Mouse (Mus musculus) cortical plate, adult 2 months (tissue): ENCODE data around the gene Selenon. TPM values are rescaled to one million over a fixed set of nuclear protein-coding genes. Genes with fewer than 3 reads are reported as not detected.

Experiments
- H3K27ac ChIP-seq: fragments of 200-500 bp; 2 replicates; pipeline ENCODE4 v1.5.1; 2012; ENCODE audit warnings: low read length, control low read depth, inconsistent platforms; ENCODE audit not compliant: insufficient read depth
- H3K4me1 ChIP-seq: fragments of 200-500 bp; 2 replicates; pipeline ENCODE4 v1.6.1; 2011; ENCODE audit warnings: low read length; ENCODE audit not compliant: control insufficient read depth, insufficient read depth
- H3K4me3 ChIP-seq: fragments of 200-500 bp; 2 replicates; pipeline ENCODE4 v1.5.1; 2011; ENCODE audit warnings: mild to moderate bottlenecking, low read length, control low read depth; ENCODE audit not compliant: insufficient read depth
- CTCF ChIP-seq: fragments of 200-500 bp; IDR thresholded peaks from 2 replicates; pipeline ENCODE4 v1.5.1; 2011; ENCODE audit warnings: mild to moderate bottlenecking, control low read depth, low read length; ENCODE audit not compliant: insufficient read depth; ENCODE audit errors: extremely low read depth
- POLR2A ChIP-seq: fragments of 200-500 bp; IDR thresholded peaks from 2 replicates; pipeline ENCODE4 v1.6.1; 2011; ENCODE audit warnings: mild to moderate bottlenecking, low read length, control low read depth; ENCODE audit not compliant: insufficient read depth; ENCODE audit errors: extremely low read depth
- polyA plus RNA-seq: library from polyadenylated mRNA; depleted of rRNA; stranded (reverse); fragments of >200 nt; gene quantifications from 2 replicates; pipeline ENCODE4 v1.2.3, GENCODE M21; 2012

Gene Selenon
- polyA plus RNA-seq, 1 experiment, result 19.0 TPM

- no peak for TF ChIP-seq POLR2A
- 0 out of 2 replicates have a peak, but pooled peaks have one; percentile 3 for TF ChIP-seq CTCF
- Histone ChIP-seq H3K27ac (no peak overlapping the region), H3K4me3 (no peak overlapping the region), H3K4me1 (peaks cover 2% of the 10 kb centered on the region; the same call in 1 of the 2 replicates)
These were observed 2.1 kb downstream of the Selenon start for GRCm38 (mm10) chr4:134549899-134550298.

DNA sequence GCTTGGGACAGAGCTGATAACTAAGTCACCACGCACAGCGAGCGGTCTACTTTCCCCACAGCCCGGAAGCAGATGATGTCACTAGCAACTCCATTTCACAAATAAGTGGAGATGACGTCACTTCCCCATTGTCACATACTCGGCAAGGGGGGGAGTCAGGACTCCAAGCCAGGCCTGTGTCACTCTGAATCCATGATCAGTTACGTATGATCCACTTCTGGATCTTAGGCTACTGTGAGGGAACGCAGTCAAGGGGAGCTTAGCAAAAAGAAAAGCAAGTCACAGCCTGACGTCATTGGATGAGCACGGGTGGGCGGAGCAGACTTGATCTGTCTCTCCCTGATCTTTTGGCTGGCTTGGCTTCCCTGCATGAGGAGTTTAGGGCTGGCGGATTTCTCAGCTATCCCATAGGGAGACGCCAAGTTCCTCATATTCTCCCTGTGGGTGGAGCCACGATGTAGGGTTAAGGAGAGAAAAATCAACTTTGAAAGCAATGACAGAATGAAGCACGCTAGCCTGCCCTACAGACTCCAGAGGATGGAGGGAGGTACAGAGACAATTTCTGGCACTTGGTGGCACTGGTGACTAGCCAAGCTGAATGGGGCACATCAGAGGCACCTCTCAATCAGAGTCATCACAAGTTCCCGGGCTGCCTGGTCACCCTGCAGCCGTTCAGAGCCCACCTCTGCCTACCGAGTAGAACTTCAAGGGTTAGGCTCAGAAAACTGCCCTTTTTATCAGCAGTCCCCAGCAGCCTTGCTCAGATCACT is 3.6 kb downstream of the Selenon start:
- Histone ChIP-seq H3K4me1 (peaks cover 2% of the 10 kb centered on the region; the same call in 1 of the 2 replicates), H3K4me3 (no peak overlapping the region), H3K27ac (no peak overlapping the region)
- 0 out of 2 replicates have a peak, but pooled peaks have one; percentile 7 for TF ChIP-seq CTCF
- no peak for TF ChIP-seq POLR2A

GRCm38 (mm10) chr4:134546814-134547705 is 4.9 kb downstream of the Selenon start:
- no peak overlapping the region for H3K4me3 ChIP-seq
- TF ChIP-seq POLR2A, result no peak
- TF ChIP-seq CTCF, result no peak
- no peak overlapping the region for H3K27ac ChIP-seq
- H3K4me1 ChIP-seq, result no peaks in the 10 kb centered on the region

GRCm38 (mm10) chr4:134543261-134543660 is 8.7 kb downstream of the Selenon start:
- no peak overlapping the region for H3K4me3 ChIP-seq
- TF ChIP-seq CTCF (peak; percentile 92), POLR2A (no peak)
- H3K27ac ChIP-seq, result no peak overlapping the region
- no peaks in the 10 kb centered on the region for H3K4me1 ChIP-seq

DNA sequence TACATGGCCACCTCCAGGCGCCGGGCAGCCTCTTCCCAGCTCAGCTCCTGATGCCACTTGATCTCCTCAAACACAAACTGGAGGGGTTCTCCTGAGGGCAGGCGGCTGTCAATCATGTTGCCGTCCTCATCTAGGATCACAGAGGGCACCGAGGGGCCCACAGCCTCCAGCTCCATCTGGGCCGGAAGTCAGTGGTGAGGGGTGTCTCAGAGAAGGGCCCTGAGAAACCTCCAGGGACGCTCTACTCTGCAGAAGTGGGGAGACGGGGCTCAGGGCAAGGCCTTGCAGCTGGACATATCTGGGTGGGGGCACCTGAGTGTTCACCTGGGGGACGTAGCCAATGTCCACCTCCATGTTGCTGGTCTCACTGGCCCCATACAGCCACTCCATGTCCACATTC is 9.2 kb downstream of the Selenon start:
- Histone ChIP-seq H3K27ac (no peak overlapping the region), H3K4me3 (no peak overlapping the region), H3K4me1 (no peaks in the 10 kb centered on the region)
- no peak for TF ChIP-seq POLR2A
- no peak for TF ChIP-seq CTCF

- no peak overlapping the region for H3K4me3 ChIP-seq
- no peak for TF ChIP-seq CTCF
- no peak for TF ChIP-seq POLR2A
- H3K4me1 ChIP-seq, result peaks cover 5% of the 10 kb centered on the region
- no peak overlapping the region for H3K27ac ChIP-seq
These were observed 12.9 kb downstream of the Selenon start for GRCm38 (mm10) chr4:134538997-134539580.

DNA sequence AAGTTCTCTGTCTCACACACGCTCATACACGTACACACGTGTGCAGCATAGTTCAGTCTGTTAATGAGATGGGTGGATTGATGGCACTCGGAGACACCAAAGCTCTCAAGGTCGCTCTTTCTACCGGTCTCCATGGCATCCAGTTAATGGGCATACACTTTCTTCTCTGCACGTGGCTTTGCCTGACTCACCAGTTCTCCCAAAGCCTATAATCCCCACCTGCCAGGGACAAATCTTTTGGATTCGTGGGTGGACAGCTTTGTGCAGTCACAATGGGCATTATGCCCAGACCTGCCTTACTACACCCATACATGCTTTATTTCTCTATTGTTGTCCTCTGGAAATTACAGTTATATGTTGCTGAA is 16.2 kb downstream of the Selenon start:
- Histone ChIP-seq H3K27ac (peak overlapping the region; percentile 5; the same call in 1 of the 2 replicates), H3K4me1 (peaks cover 5% of the 10 kb centered on the region), H3K4me3 (peak overlapping the region; percentile 59)
- TF ChIP-seq CTCF (no peak), POLR2A (no peak)

- H3K4me1 ChIP-seq, result peaks cover 5% of the 10 kb centered on the region
- H3K4me3 ChIP-seq, result peak within 1 kb of the TSS; percentile 59
- 0 out of 2 replicates have a peak, but pooled peaks have one; percentile 33 for TF ChIP-seq POLR2A
- no peak for TF ChIP-seq CTCF
- peak within 1 kb of the TSS; percentile 45 for H3K27ac ChIP-seq
These were observed 16.8 kb downstream of the Selenon start, which contains the start of gene Mtfr1l for GRCm38 (mm10) chr4:134534932-134535786. Gene Mtfr1l (minus strand): TSS chr4:134535387.
